Mouse (Mus musculus): ENCODE measurements at regions not wholly inside any gene's neighbourhood (a gene's known extent, or its start where the extent isn't known, plus 50 kb on each side); places are given as distances from the start of the nearest gene placed in this dataset.

GRCm38 (mm10) chr11:24357388-24357787 is 279.5 kb downstream of the Bcl11a start:
- Histone ChIP-seq H3K4me2 (ENCODE audit: low read length) (no peak overlapping the region), H3K9me3 (ENCODE audit: control insufficient read depth, low read length) (no peaks in the 10 kb centered on the region), H3K9ac (ENCODE audit: low read length) (no peak overlapping the region), H3K4me3 (ENCODE audit: control insufficient read depth in 1 of 2, insufficient read depth in 1 of 2, low read depth in 1 of 2, low read length in 2 of 2) (no peak overlapping the region), H3K27me3 (ENCODE audit: control insufficient read depth, insufficient read depth, low read length) (no peaks in the 10 kb centered on the region), H3K27ac (replicated peaks in 1 of 2; ENCODE audit: control insufficient read depth in 1 of 2, insufficient read depth in 1 of 2, low read depth in 2 of 2, low read length in 2 of 2) (no peak overlapping the region), H3K4me1 (ENCODE audit: control insufficient read depth in 2 of 2, insufficient read depth in 2 of 2, low read length in 2 of 2) (peaks cover 0 to 2% of the 10 kb centered on the region in 2 experiments; a peak in 1 of 4 replicates), H3K36me3 (ENCODE audit: control insufficient read depth, insufficient read depth, low read length) (no peaks in the 10 kb centered on the region)
- WGBS = 66% methylated on average over 1 of the region's 1 CpGs
- ATAC-seq (ENCODE audit: insufficient number of reproducible peaks, insufficient read depth, low FRiP score, low read depth) = no peak

GRCm38 (mm10) chr11:24359086-24359485 is 281.2 kb downstream of the Bcl11a start:
- no peaks in the 10 kb centered on the region for H3K36me3 ChIP-seq (ENCODE audit: control insufficient read depth, insufficient read depth, low read length)
- peaks cover 6 to 9% of the 10 kb centered on the region in 2 experiments; a peak in 2 of 4 replicates for H3K4me1 ChIP-seq (ENCODE audit: control insufficient read depth in 2 of 2, insufficient read depth in 2 of 2, low read length in 2 of 2)
- H3K9ac ChIP-seq (ENCODE audit: low read length) = no peak overlapping the region
- no peak for ATAC-seq (ENCODE audit: insufficient number of reproducible peaks, insufficient read depth, low FRiP score, low read depth)
- no peak overlapping the region for H3K4me3 ChIP-seq (ENCODE audit: control insufficient read depth in 1 of 2, insufficient read depth in 1 of 2, low read depth in 1 of 2, low read length in 2 of 2)
- no peaks in the 10 kb centered on the region for H3K9me3 ChIP-seq (ENCODE audit: control insufficient read depth, low read length)
- no peaks in the 10 kb centered on the region for H3K27me3 ChIP-seq (ENCODE audit: control insufficient read depth, insufficient read depth, low read length)
- H3K4me2 ChIP-seq (ENCODE audit: low read length) = no peak overlapping the region
- H3K27ac ChIP-seq (replicated peaks in 1 of 2; ENCODE audit: control insufficient read depth in 1 of 2, insufficient read depth in 1 of 2, low read depth in 2 of 2, low read length in 2 of 2) = no peak overlapping the region

- Histone ChIP-seq H3K9me3 (ENCODE audit: control insufficient read depth, low read length) (no peaks in the 10 kb centered on the region), H3K4me2 (ENCODE audit: low read length) (no peak overlapping the region), H3K27me3 (ENCODE audit: control insufficient read depth, insufficient read depth, low read length) (no peaks in the 10 kb centered on the region), H3K9ac (ENCODE audit: low read length) (no peak overlapping the region), H3K36me3 (ENCODE audit: control insufficient read depth, insufficient read depth, low read length) (no peaks in the 10 kb centered on the region), H3K4me3 (ENCODE audit: control insufficient read depth in 1 of 2, insufficient read depth in 1 of 2, low read depth in 1 of 2, low read length in 2 of 2) (no peak overlapping the region), H3K27ac (replicated peaks in 1 of 2; ENCODE audit: control insufficient read depth in 1 of 2, insufficient read depth in 1 of 2, low read depth in 2 of 2, low read length in 2 of 2) (no peak overlapping the region), H3K4me1 (ENCODE audit: control insufficient read depth in 2 of 2, insufficient read depth in 2 of 2, low read length in 2 of 2) (peaks cover 6 to 9% of the 10 kb centered on the region in 2 experiments; a peak in 2 of 4 replicates)
- ATAC-seq (ENCODE audit: insufficient number of reproducible peaks, insufficient read depth, low FRiP score, low read depth) = no peak
- WGBS = 59% methylated on average over 6 of the region's 6 CpGs
These were observed 284.3 kb downstream of the Bcl11a start for GRCm38 (mm10) chr11:24361998-24362687.

- no peaks in the 10 kb centered on the region for H3K9me3 ChIP-seq (ENCODE audit: control insufficient read depth, low read length)
- H3K27me3 ChIP-seq (ENCODE audit: control insufficient read depth, insufficient read depth, low read length) = no peaks in the 10 kb centered on the region
- 91% methylated on average over 2 of the region's 2 CpGs for WGBS
- no peak overlapping the region for H3K9ac ChIP-seq (ENCODE audit: low read length)
- H3K4me3 ChIP-seq (ENCODE audit: control insufficient read depth in 1 of 2, insufficient read depth in 1 of 2, low read depth in 1 of 2, low read length in 2 of 2) = no peak overlapping the region
- H3K27ac ChIP-seq (replicated peaks in 1 of 2; ENCODE audit: control insufficient read depth in 1 of 2, insufficient read depth in 1 of 2, low read depth in 2 of 2, low read length in 2 of 2) = no peak overlapping the region
- no peak overlapping the region for H3K4me2 ChIP-seq (ENCODE audit: low read length)
- no peak for ATAC-seq (ENCODE audit: insufficient number of reproducible peaks, insufficient read depth, low FRiP score, low read depth)
- peaks cover 6 to 9% of the 10 kb centered on the region in 2 experiments; a peak in 2 of 4 replicates for H3K4me1 ChIP-seq (ENCODE audit: control insufficient read depth in 2 of 2, insufficient read depth in 2 of 2, low read length in 2 of 2)
- no peaks in the 10 kb centered on the region for H3K36me3 ChIP-seq (ENCODE audit: control insufficient read depth, insufficient read depth, low read length)
These were observed 284.8 kb downstream of the Bcl11a start for GRCm38 (mm10) chr11:24362688-24363035.

GRCm38 (mm10) chr11:24363418-24364364 is 285.8 kb downstream of the Bcl11a start:
- Histone ChIP-seq H3K9ac (ENCODE audit: low read length) (no peak overlapping the region), H3K4me1 (ENCODE audit: control insufficient read depth in 2 of 2, insufficient read depth in 2 of 2, low read length in 2 of 2) (peaks cover 6 to 9% of the 10 kb centered on the region in 2 experiments; a peak in 2 of 4 replicates), H3K36me3 (ENCODE audit: control insufficient read depth, insufficient read depth, low read length) (no peaks in the 10 kb centered on the region), H3K4me3 (ENCODE audit: control insufficient read depth in 1 of 2, insufficient read depth in 1 of 2, low read depth in 1 of 2, low read length in 2 of 2) (no peak overlapping the region), H3K27ac (replicated peaks in 1 of 2; ENCODE audit: control insufficient read depth in 1 of 2, insufficient read depth in 1 of 2, low read depth in 2 of 2, low read length in 2 of 2) (no peak overlapping the region), H3K4me2 (ENCODE audit: low read length) (no peak overlapping the region), H3K9me3 (ENCODE audit: control insufficient read depth, low read length) (no peaks in the 10 kb centered on the region), H3K27me3 (ENCODE audit: control insufficient read depth, insufficient read depth, low read length) (no peaks in the 10 kb centered on the region)
- no peak for ATAC-seq (ENCODE audit: insufficient number of reproducible peaks, insufficient read depth, low FRiP score, low read depth)
- 62% methylated on average over 9 of the region's 9 CpGs for WGBS

- Histone ChIP-seq H3K4me3 (ENCODE audit: control insufficient read depth in 1 of 2, insufficient read depth in 1 of 2, low read depth in 1 of 2, low read length in 2 of 2) (no peak overlapping the region), H3K9ac (ENCODE audit: low read length) (no peak overlapping the region), H3K4me1 (ENCODE audit: control insufficient read depth in 2 of 2, insufficient read depth in 2 of 2, low read length in 2 of 2) (peaks cover 0 to 8% of the 10 kb centered on the region in 2 experiments; a peak in 1 of 4 replicates), H3K27me3 (ENCODE audit: control insufficient read depth, insufficient read depth, low read length) (no peaks in the 10 kb centered on the region), H3K36me3 (ENCODE audit: control insufficient read depth, insufficient read depth, low read length) (no peaks in the 10 kb centered on the region), H3K9me3 (ENCODE audit: control insufficient read depth, low read length) (no peaks in the 10 kb centered on the region), H3K4me2 (ENCODE audit: low read length) (0 out of 2 replicates have a peak overlapping the region, but pooled peaks have one; percentile 2), H3K27ac (replicated peaks in 1 of 2; ENCODE audit: control insufficient read depth in 1 of 2, insufficient read depth in 1 of 2, low read depth in 2 of 2, low read length in 2 of 2) (no peak overlapping the region)
- ATAC-seq (ENCODE audit: insufficient number of reproducible peaks, insufficient read depth, low FRiP score, low read depth) = no peak
- WGBS = 40% methylated on average over 15 of the region's 15 CpGs
These were observed 292.5 kb downstream of the Bcl11a start for GRCm38 (mm10) chr11:24370198-24370860.

- Histone ChIP-seq H3K27ac (replicated peaks in 1 of 2; ENCODE audit: control insufficient read depth in 1 of 2, insufficient read depth in 1 of 2, low read depth in 2 of 2, low read length in 2 of 2) (no peak overlapping the region), H3K4me3 (ENCODE audit: control insufficient read depth in 1 of 2, insufficient read depth in 1 of 2, low read depth in 1 of 2, low read length in 2 of 2) (no peak overlapping the region), H3K9ac (ENCODE audit: low read length) (no peak overlapping the region), H3K27me3 (ENCODE audit: control insufficient read depth, insufficient read depth, low read length) (no peaks in the 10 kb centered on the region), H3K9me3 (ENCODE audit: control insufficient read depth, low read length) (no peaks in the 10 kb centered on the region), H3K4me2 (ENCODE audit: low read length) (no peak overlapping the region), H3K36me3 (ENCODE audit: control insufficient read depth, insufficient read depth, low read length) (no peaks in the 10 kb centered on the region), H3K4me1 (ENCODE audit: control insufficient read depth in 2 of 2, insufficient read depth in 2 of 2, low read length in 2 of 2) (peaks cover 0 to 8% of the 10 kb centered on the region in 2 experiments; a peak in 1 of 4 replicates)
- 80% methylated on average over 10 of the region's 10 CpGs for WGBS
- ATAC-seq (ENCODE audit: insufficient number of reproducible peaks, insufficient read depth, low FRiP score, low read depth) = no peak
These were observed 293.2 kb downstream of the Bcl11a start for GRCm38 (mm10) chr11:24370861-24371686.

Data from heart, embryonic 14.5 days (tissue).